Mouse (Mus musculus): ENCODE measurements around the gene Tfip11. TPM values are rescaled to one million over a fixed set of nuclear protein-coding genes. Genes with fewer than 3 reads are reported as not detected.

The Tfip11 gene
- total and polyA plus RNA-seq, 3 experiments, result 8.8 to 28.6 (median 23.8) TPM

DNA sequence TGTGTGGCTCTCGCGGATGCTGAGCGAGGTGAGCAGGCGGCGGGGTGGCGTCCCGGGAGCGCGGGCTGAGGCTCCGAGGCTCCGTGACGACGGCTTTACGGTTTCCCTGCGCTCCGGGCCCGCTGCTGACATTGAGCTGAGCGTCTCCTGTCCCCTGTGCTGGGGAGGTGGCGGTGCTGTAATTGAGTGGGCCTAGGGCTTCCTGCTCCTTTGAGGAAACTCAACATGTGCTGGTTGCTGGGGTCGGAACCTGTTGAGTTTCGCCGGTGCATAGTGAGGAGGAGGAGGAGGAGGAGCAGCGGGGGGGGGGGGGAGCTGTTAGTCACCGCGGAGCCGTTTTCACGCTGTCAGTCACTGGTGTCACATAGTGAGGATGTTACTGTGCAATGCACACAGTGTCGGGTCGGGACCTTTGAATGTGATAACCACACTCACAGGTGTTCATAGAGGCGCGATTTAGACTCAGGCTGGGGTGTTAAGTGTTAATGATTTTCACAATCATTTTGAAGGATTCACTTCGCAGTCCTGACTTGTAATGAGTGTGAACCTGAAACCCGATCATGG, 370 bp downstream of the Tfip11 start:
- no peak for TF ChIP-seq SIN3A (IDR thresholded peaks at IDR 0.05; ENCODE audit: low read length)
- no peak for TF ChIP-seq MEF2A (IDR thresholded peaks at IDR 0.05; ENCODE audit: borderline replicate concordance, low read depth, low read length)
- no peak for TF ChIP-seq USF2 (conservative IDR thresholded peaks at IDR 0.05; ENCODE audit: low read depth, low read length)
- no peak for TF ChIP-seq EP300 (IDR thresholded peaks at IDR 0.05; ENCODE audit: low read length)
- no peak for TF ChIP-seq MAFK (IDR thresholded peaks at IDR 0.05; ENCODE audit: insufficient replicate concordance, low read length)
- TF ChIP-seq MXI1 (IDR thresholded peaks at IDR 0.05; ENCODE audit: low read depth, low read length), result no peak
- TF ChIP-seq USF1 (IDR thresholded peaks at IDR 0.05; ENCODE audit: low read depth, low read length), result no peak
- no peak for TF ChIP-seq ZNF384 (IDR thresholded peaks at IDR 0.05; ENCODE audit: low read depth, low read length)
- TF ChIP-seq ZMIZ1 (IDR thresholded peaks at IDR 0.05; ENCODE audit: low read depth, low read length), result no peak
- no peak for TF ChIP-seq IRF4 (IDR thresholded peaks at IDR 0.05; ENCODE audit: low read depth, low read length)
- no peak for TF ChIP-seq RAD21 (IDR thresholded peaks at IDR 0.05; ENCODE audit: low read depth, low read length)
- TF ChIP-seq RCOR1 (conservative IDR thresholded peaks at IDR 0.05; ENCODE audit: low read depth, low read length), result no peak
- Histone ChIP-seq H3K9ac (ENCODE audit: insufficient read depth, low read depth) (peak overlapping the region; percentile 56), H3K9me3 (replicated peaks; ENCODE audit: low read length) (peaks cover 4% of the 10 kb centered on the region), H3K4me3 (replicated peaks in 1 of 3; ENCODE audit: low read depth in 2 of 3, low read length in 2 of 3, poor library complexity in 1 of 3) (peak overlapping the region; percentile 84 to 100 (median 85)), H3K4me1 (ENCODE audit: control insufficient read depth in 1 of 2, insufficient read depth in 2 of 2) (peaks cover 3 to 27% of the 10 kb centered on the region in 2 experiments; a peak in 3 of 4 replicates), H3K79me2 (replicated peaks; ENCODE audit: control insufficient read depth, extremely low read depth, insufficient read depth, poor library complexity, severe bottlenecking) (peaks cover 17% of the 10 kb centered on the region), H3K27ac (ENCODE audit: insufficient read depth, low read depth) (no peak overlapping the region), H3K4me2 (ENCODE audit: insufficient read depth, low read depth, poor library complexity, severe bottlenecking) (peak overlapping the region; percentile 90), H3K36me3 (replicated peaks in 1 of 2; ENCODE audit: control insufficient read depth in 1 of 2, insufficient read depth in 1 of 2, low read length in 1 of 2) (peaks cover 36 to 42% of the 10 kb centered on the region in 2 experiments), H3K27me3 (replicated peaks) (peaks cover 17% of the 10 kb centered on the region)
- in situ Hi-C loops (cut with MboI; ENCODE audit: low pct_ligation_motif_present, low pct_unique_long_range_greater_than_20kb, low sequenced_read_pairs) (loop anchor here (10.0 kb wide), 1 partner anchor 52 kb away; the partner anchor contains the start of gene Tpst2), dilution Hi-C loops (cut with MboI; ENCODE audit: extremely low pct_ligation_motif_present, extremely low pct_unique_long_range_greater_than_20kb, low sequenced_read_pairs) (no loop called here)
- DNase-seq (ENCODE audit: extremely low read depth), result no peak

DNA sequence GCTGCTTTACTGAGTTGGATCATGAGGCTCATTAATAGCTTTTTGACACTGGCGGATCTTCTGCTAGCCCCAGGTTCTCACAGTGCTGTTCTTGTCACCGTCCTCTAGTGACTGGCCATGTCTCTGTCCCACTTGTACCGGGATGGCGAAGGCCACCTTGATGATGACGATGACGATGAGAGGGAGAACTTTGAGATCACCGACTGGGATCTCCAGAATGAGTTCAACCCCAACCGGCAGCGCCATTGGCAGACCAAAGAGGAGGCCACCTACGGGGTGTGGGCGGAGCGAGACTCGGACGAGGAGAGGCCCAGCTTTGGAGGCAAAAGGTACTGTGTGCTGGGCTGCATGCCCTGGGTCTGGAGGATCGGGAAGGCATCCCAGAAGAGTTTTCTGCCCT, 1.7 kb downstream of the Tfip11 start:
- dilution Hi-C loops (cut with MboI; ENCODE audit: extremely low pct_ligation_motif_present, extremely low pct_unique_long_range_greater_than_20kb, low sequenced_read_pairs), result no loop called here
- H3K79me2 ChIP-seq (replicated peaks; ENCODE audit: control insufficient read depth, extremely low read depth, insufficient read depth, poor library complexity, severe bottlenecking), result peaks cover 17% of the 10 kb centered on the region

More for the DNA sequence above, 1.7 kb downstream of the Tfip11 start:
- Histone ChIP-seq H3K36me3 (replicated peaks in 1 of 2; ENCODE audit: control insufficient read depth in 1 of 2, insufficient read depth in 1 of 2, low read length in 1 of 2) (peaks cover 49 to 55% of the 10 kb centered on the region in 2 experiments), H3K9me3 (replicated peaks; ENCODE audit: low read length) (peaks cover 4% of the 10 kb centered on the region), H3K27ac (ENCODE audit: insufficient read depth, low read depth) (no peak overlapping the region), H3K4me3 (replicated peaks in 1 of 3; ENCODE audit: low read depth in 2 of 3, low read length in 2 of 3, poor library complexity in 1 of 3) (no peak overlapping the region), H3K27me3 (replicated peaks) (peaks cover 9% of the 10 kb centered on the region), H3K9ac (ENCODE audit: insufficient read depth, low read depth) (no peak overlapping the region), H3K4me2 (ENCODE audit: insufficient read depth, low read depth, poor library complexity, severe bottlenecking) (no peak overlapping the region), H3K4me1 (ENCODE audit: control insufficient read depth in 1 of 2, insufficient read depth in 2 of 2) (peaks cover 3 to 27% of the 10 kb centered on the region in 2 experiments; a peak in 3 of 4 replicates)
- in situ Hi-C loops (cut with MboI; ENCODE audit: low pct_ligation_motif_present, low pct_unique_long_range_greater_than_20kb, low sequenced_read_pairs), result loop anchor here (10.0 kb wide), 1 partner anchor 53 kb away; the partner anchor contains the start of gene Tpst2
- TF ChIP-seq HCFC1 (IDR thresholded peaks at IDR 0.05; ENCODE audit: low read depth, low read length), result no peak
- no peak for TF ChIP-seq RCOR1 (conservative IDR thresholded peaks at IDR 0.05; ENCODE audit: low read depth, low read length)
- no peak for TF ChIP-seq SMC3 (IDR thresholded peaks at IDR 0.05; ENCODE audit: low read depth, low read length)
- TF ChIP-seq MEF2A (IDR thresholded peaks at IDR 0.05; ENCODE audit: borderline replicate concordance, low read depth, low read length), result no peak
- TF ChIP-seq RAD21 (IDR thresholded peaks at IDR 0.05; ENCODE audit: low read depth, low read length), result no peak
- TF ChIP-seq NELFE (IDR thresholded peaks at IDR 0.05; ENCODE audit: low read depth, low read length), result no peak
- no peak for TF ChIP-seq E2F4 (IDR thresholded peaks at IDR 0.05; ENCODE audit: insufficient replicate concordance, low read depth, low read length)
- no peak for TF ChIP-seq ZMIZ1 (IDR thresholded peaks at IDR 0.05; ENCODE audit: low read depth, low read length)
- TF ChIP-seq IRF4 (IDR thresholded peaks at IDR 0.05; ENCODE audit: low read depth, low read length), result no peak
- TF ChIP-seq TCF12 (IDR thresholded peaks at IDR 0.05; ENCODE audit: low read depth, low read length), result no peak
- TF ChIP-seq ZNF384 (IDR thresholded peaks at IDR 0.05; ENCODE audit: low read depth, low read length), result no peak
- no peak for TF ChIP-seq ZKSCAN1 (IDR thresholded peaks at IDR 0.05; ENCODE audit: borderline replicate concordance, low read depth, low read length)
- no peak for TF ChIP-seq CTCF (conservative IDR thresholded peaks at IDR 0.05 in 1 of 2, IDR thresholded peaks at IDR 0.05 in 1 of 2; ENCODE audit: low read depth in 2 of 2, low read length in 2 of 2)
- no peak for TF ChIP-seq POLR2A (IDR thresholded peaks at IDR 0.05; ENCODE audit: low read depth, low read length)
- TF ChIP-seq UBTF (IDR thresholded peaks at IDR 0.05; ENCODE audit: low read depth, low read length), result no peak
- no peak for TF ChIP-seq CHD2 (IDR thresholded peaks at IDR 0.05; ENCODE audit: low read length)
- no peak for TF ChIP-seq ELF1 (IDR thresholded peaks at IDR 0.05; ENCODE audit: low read depth, low read length)
- TF ChIP-seq USF2 (conservative IDR thresholded peaks at IDR 0.05; ENCODE audit: low read depth, low read length), result no peak
- DNase-seq (ENCODE audit: extremely low read depth), result no peak

Data from CH12.LX (cell line).